Mouse (Mus musculus): ENCODE data around the gene Slc6a21.
A peak's percentile ranks its signal among the peaks of the same experiment; 100 is the strongest.

Slc6a21 gene

DNA sequence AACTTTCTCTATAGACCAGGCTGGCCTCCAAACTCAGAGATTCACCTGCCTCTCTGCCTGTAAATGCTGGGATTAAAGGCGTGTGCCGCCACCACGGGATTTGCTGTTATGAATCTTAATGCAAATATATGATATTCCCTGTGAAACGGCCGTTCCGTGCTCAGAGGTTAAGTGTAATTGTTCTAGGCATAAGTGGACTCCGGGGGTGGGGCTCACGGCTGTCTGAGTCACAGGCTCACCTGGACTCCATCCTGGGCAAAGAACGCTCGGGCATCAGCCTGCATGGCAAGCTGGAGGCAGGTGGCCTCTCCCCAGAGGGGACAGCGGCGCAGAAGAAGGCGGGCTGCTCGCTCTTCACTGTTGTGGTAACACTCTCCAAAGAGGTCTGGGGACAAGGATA lies 39.2 kb downstream of the Slc6a21 start:
- no peak for DNase-seq

DNA sequence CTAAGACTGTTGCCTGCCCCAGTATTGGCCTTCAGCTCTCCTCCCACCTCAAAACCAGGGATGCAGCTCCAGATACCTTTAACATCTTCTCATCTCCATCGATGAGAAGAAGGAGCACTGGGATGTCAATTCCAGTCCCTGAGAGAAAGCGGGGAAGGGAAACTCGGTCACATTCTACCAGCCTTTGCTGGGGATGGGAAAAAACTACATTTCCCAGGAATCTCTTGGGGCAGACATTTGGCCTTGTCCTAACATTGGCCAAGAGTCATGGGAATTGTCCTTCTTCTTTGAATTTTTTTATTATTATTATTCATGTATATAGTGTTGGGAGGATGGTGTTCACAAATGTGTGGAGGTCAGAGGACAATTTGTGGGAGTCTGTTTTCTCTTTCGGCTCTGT lies 44.9 kb downstream of the Slc6a21 start:
- no peak for DNase-seq

DNA sequence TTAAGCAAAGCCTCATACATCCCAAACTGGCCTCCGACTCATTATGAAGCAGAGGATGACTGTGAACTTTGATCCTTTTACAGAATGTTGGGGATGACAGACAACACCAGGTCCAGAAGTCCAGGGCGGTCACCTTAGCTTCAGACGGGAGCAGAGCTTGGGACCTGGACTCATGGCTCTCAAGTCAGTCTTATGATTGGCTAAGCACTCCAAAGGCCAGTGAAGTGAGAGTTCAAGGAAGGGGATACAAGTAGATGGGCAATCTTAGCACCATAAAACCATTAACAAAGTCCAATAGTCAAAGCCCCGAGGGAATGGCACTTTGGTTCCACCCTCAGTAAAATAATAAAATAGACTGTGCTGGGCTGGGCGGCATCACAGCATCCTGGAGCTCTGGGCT lies 45.8 kb downstream of the Slc6a21 start:
- no peak for DNase-seq

DNA sequence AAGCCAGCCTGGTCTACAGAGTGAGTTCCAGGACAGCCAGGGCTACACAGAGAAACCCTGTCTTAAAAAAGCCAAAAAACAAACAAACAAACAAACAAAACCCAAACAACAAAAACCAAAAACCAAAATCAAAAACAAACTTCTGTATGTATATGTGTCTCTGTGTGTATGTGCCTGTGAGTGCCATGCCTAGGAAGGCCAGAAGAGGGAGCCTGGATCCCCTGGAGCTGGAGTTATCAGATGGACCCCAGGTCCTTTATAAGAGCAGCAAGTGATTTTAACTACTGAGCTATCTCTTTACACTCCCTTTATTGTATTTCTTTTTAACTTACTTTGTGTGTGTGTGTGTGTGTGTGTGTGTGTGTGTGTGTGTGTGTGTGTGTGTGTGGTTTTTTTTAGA lies 48.5 kb downstream of the Slc6a21 start:
- DNase-seq = no peak

DNA sequence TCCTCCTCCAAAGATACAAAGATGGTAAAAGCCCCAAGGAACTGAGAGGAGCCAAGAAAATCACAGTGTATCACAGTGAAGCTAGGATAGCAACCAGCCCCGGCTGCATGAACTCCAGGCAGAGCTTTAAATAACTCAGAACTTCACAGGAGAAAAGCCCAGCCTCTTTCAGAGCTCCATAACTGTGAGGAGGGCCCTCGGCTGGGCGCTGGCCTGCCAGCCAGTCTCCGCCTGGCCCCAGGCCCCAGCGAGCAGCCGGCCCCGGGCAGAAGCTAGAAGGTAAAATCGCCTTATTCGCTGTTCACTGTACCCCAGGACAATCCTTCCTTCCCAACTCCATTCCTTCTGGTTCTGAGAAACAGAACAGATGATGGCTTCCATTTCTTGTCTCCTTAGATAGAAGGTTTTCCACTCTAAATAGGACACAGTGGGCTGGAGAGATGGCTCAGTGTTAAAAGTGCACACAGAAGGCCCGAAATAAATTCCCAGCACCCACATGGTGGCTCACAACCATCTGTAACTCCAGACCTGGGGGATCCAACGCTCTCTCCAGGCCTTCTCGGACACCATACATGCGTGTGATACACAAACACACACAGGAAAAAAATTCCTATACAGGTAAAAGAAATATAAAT lies 51.6 kb downstream of the Slc6a21 start:
- DNase-seq = no peak

DNA sequence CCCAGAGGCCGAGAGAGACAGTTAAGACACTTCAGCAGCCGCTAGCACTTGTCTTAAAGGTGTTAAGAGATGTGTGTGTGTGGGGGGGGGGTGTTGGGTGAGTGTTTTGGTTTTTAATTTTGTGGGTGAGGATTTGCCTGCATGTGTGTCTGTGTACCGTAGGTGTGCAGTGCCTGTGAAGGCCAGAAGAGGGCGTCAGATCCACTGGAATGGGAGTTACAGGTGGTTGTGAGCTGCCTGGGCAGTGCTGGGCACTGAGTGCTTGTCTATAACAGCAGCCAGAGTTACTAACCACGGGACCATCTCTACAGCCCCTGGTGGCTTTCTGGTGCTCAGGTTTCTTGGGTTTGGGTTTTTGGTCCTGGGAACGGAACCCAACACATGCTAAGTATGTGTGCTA lies 54.2 kb downstream of the Slc6a21 start:
- DNase-seq = no peak

DNA sequence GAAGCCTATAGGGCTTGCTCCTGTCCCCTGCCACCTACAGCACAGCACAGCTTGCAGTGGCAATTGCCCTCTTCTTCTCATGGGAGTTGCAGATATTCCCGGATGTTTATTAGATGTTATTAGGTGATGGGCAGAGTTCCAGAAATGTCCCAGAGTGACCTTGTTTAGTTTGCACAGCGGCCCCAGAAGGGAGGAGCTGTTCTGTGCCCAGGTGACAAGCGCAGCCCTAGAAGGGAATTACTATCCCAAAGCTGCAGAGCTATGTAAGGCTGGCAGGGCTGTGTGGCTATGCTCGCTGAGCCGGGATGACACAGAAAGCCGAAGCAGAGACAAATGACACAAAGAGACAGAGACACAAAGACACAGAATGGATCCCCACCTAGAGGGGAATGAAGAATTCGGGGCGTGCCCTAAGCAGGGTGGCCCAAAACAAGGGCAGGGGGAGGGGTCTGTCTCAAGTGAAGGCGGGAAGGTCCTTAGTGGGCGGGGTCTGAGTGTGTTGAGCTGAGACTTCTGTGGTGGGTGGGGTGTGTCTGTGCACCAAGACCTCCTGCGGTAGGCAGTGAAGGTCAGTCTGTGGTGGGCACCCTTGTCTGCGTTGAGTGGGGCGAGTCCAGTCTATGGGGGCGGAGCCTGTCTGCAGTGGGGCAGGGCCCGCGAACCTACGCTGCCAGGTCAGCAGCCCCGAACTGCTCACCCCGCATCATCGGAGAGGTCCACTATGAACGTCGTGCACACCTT lies 55.5 kb downstream of the Slc6a21 start:
- peak; percentile 61 for DNase-seq

DNA sequence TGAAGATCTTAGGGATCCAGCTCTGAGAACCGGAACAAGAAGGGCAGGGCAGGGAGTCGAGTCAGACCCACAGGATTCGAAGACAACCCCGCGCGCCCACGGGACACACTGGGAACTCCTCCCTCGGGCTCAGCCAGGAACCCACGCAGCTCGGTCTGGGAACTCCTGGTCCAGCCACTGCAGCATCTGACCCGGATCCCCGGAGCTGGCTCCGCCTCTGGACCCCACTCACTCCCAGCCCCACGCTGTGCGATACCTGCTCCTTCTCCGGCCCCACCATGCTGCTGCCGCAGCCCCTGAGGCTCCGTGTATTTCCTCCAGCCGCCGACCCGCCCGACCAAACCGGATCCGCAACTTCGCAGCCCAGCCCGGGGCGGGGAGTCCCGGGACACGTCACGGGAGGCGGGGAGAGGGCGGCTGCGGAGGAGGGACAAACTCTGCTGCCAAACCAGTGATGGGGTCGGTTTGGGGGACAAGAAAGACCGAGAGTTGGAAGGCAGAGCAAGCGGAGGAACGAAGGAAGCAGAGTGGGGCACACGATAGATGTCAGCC lies 56.2 kb downstream of the Slc6a21 start, which contains the start of gene Trpm4:
Trpm4 (minus strand) TSS at position 350 of the 552 bp plus-strand sequence.
- peak; percentile 89 for DNase-seq

DNA sequence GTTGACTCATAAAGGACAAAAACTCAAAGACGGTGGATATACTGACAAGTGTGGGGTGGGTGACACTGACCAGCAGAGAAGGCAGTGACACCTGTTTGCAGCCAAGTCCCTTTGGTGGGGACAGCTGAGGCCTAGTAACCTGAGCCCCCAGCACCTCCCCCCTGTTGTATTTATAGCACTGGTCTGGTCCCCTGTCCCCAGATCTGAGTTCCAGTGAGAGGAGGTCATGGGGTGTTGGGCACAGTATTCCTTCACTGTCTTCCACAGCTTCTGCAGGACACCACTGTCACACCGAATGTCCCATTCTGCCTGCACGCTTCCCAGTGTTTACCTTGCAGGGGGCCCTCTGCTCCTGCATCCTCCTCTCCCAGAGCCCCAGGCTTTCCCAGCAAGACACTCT lies 57.3 kb downstream of the Slc6a21 start:
- no peak for DNase-seq

DNA sequence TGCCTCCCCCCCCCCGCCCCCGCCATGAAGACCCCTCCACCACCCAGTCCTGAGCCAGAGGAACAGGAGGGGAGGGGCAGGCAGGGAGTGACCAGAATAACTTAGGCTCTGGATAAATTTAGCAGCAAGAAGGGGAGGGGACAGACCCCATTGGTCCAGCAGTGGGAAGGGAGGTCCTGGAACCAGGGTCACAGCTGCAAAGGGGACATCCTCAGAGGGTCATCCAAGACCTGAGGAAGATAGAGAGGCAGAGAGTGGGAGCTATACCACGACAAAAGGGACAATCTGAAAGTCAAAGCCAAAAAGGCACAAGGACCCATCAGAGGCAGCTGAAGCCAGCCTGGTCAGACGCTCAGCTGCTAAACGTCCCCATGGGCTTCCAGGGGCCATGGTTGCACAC lies 57.7 kb downstream of the Slc6a21 start, which contains the start of gene Hrc:
Hrc (plus strand) TSS at position 235 of the 400 bp plus-strand sequence.
- DNase-seq = no peak

DNA sequence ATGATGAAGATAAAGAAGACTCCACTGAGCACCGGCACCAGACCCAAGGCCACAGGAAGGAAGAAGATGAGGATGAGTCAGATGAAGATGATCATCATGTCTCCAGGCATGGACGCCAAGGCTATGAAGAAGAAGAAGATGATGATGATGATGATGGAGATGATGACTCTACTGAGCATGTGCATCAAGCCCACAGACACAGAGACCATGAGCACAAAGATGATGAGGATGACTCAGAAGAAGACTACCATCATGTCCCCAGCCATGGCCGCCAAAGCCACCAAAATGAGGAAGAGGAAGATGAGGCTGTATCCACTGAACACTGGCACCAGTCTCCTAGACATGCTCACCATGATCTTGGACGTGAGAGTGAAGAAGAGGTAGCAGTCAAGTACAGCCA lies 59.0 kb downstream of the Slc6a21 start:
- no peak for DNase-seq

DNA sequence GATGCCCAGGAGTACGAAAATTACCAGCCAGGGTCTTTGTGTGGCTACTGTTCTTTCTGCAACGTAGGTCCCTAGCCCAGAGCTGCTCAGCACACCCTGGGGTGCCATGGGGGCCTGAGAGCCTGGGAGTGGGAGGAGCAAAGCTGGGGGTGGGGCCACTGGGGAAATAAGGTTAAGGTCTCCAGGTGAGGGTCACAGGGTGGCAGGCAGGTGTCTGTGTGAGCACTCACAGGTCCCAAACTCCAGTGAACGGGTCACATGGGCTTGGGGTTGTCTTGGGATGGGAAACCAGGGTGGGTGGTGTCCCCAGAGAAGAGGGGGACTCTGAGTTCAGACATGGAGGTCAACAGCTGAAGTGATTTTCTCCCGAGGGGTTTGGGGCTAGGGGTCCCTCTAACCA lies 60.2 kb downstream of the Slc6a21 start:
- no peak for DNase-seq

DNA sequence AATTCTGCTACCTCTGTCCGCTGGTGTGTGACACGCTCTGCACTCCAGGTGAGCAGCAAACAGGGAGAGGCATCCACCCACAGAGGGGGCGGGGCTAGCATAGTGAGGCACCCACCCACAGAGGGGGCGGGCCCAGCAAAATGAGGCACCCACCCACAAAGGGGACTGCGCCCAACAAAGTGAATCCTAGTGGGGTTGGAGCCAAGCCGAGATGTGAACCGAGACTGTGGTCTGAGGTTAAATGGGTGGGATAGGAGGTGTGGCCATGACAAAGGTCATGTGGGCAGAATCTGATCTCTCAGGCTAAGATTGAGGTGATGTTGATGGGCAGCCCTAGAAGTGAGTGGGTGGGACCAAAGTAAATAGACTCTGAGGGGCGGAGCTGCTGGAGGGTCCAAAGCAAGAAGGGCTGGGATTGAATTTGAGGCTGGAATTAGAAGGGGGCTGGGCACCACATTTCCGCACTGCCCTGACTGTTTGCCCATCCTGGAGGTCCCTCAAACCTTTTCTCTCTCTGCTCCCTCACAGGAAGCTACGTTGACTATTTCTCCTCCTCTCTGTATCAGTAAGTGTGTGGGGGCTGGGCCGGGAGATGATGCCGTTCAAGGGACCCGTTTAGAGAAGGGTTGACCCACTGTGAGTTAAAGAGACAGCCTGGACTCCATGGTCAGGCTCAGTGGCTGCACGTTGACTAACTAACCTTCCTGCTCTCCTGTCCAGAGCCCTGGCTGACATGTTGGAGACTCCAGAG lies 61.0 kb downstream of the Slc6a21 start:
- DNase-seq = peak; percentile 50
